Mouse (Mus musculus) MEL (cell line): ENCODE data around the gene Hnrnph3. TPM values are rescaled to one million over a fixed set of nuclear protein-coding genes. Genes with fewer than 3 reads are reported as not detected.

Experiments used
- DNase-seq: peaks from one replicate; pipeline ENCODE4 v3.0.0; 2011; ENCODE audit warnings: low read depth, low spot score
- H3K27ac ChIP-seq: 2 replicates; pipeline ENCODE4 v1.5.1; 2012; ENCODE audit warnings: low read depth, mild to moderate bottlenecking, control low read depth, low read length, moderate library complexity; ENCODE audit not compliant: control insufficient read depth
- H3K27me3 ChIP-seq, 2 experiments: fragments of 150-350 bp in 1 of 2; sonication (generic) in 1 of 2; 2 replicates each; pipeline ENCODE4 v1.6.1; 2012; ENCODE audit warnings: low read length in 2 of 2, mild to moderate bottlenecking in 2 of 2, improper control_type of control experiment in 1 of 2, moderate library complexity in 1 of 2; ENCODE audit not compliant: insufficient read depth in 2 of 2, control insufficient read depth in 1 of 2
- H3K36me3 ChIP-seq, 2 experiments: 2 replicates each; pipeline ENCODE4 v1.6.1; 2012 to 2014; ENCODE audit warnings: low read length in 2 of 2, improper control_type of control experiment in 1 of 2, inconsistent platforms in 1 of 2, mild to moderate bottlenecking in 1 of 2; ENCODE audit not compliant: insufficient read depth in 2 of 2, control insufficient read depth in 1 of 2
- H3K4me1 ChIP-seq, 2 experiments: fragments of 150-350 bp in 1 of 2; sonication (generic) in 1 of 2; 2 replicates each; pipeline ENCODE4 v1.6.1; 2012; ENCODE audit warnings: low read length in 2 of 2, improper control_type of control experiment in 1 of 2, mild to moderate bottlenecking in 1 of 2; ENCODE audit not compliant: insufficient read depth in 2 of 2, control insufficient read depth in 1 of 2
- H3K4me3 ChIP-seq, 2 experiments: fragments of 150-350 bp in 1 of 2; sonication (generic) in 1 of 2; 2 replicates each; pipeline ENCODE4 v1.5.1; 2012; ENCODE audit warnings: low read depth in 2 of 2, low read length in 2 of 2, mild to moderate bottlenecking in 2 of 2, moderate library complexity in 2 of 2, control low read depth in 1 of 2, improper control_type of control experiment in 1 of 2; ENCODE audit not compliant: control insufficient read depth in 1 of 2, insufficient read depth in 1 of 2
- H3K79me2 ChIP-seq: 2 replicates; pipeline ENCODE4 v1.6.1; 2012; ENCODE audit warnings: mild to moderate bottlenecking, low read length, moderate library complexity; ENCODE audit not compliant: control insufficient read depth, poor library complexity, insufficient read depth
- H3K9ac ChIP-seq: 2 replicates; pipeline ENCODE4 v1.6.1; 2012; ENCODE audit warnings: low read depth, mild to moderate bottlenecking, control low read depth, low read length, moderate library complexity; ENCODE audit not compliant: control insufficient read depth, poor library complexity, severe bottlenecking
- H3K9me3 ChIP-seq: fragments of 150-350 bp; sonication (generic); replicated peaks from 2 replicates; pipeline ENCODE4 v1.6.1; 2012; ENCODE audit warnings: mild to moderate bottlenecking, low read length, improper control_type of control experiment, moderate library complexity; ENCODE audit not compliant: insufficient read depth
- BHLHE40 ChIP-seq: IDR thresholded peaks from 2 replicates; pipeline ENCODE4 v1.6.1; 2012; ENCODE audit warnings: low read depth, mild to moderate bottlenecking, inconsistent platforms, low read length, improper control_type of control experiment, borderline replicate concordance
- CHD1 ChIP-seq: IDR thresholded peaks from 2 replicates; pipeline ENCODE4 v1.6.1; 2012; ENCODE audit warnings: low read depth, mild to moderate bottlenecking, inconsistent platforms, low read length, improper control_type of control experiment
- CTCF ChIP-seq, 3 experiments: IDR thresholded peaks in 2 of 3; conservative IDR thresholded peaks in 1 of 3; 2 replicates each; pipeline ENCODE4 v1.5.1; 2011 to 2012; ENCODE audit warnings: low read length in 3 of 3, low read depth in 2 of 3, mild to moderate bottlenecking in 2 of 3, improper control_type of control experiment in 1 of 3, inconsistent platforms in 1 of 3, mixed read lengths in 1 of 3, moderate library complexity in 1 of 3; ENCODE audit not compliant: control insufficient read depth in 1 of 3, insufficient read depth in 1 of 3, poor library complexity in 1 of 3, severe bottlenecking in 1 of 3
- ELF1 ChIP-seq: IDR thresholded peaks from 2 replicates; pipeline ENCODE4 v1.6.1; 2014; ENCODE audit warnings: low read depth, mild to moderate bottlenecking, inconsistent platforms, low read length, improper control_type of control experiment, moderate library complexity
- ETS1 ChIP-seq: IDR thresholded peaks from 2 replicates; pipeline ENCODE4 v1.6.1; 2012; ENCODE audit warnings: low read depth, mild to moderate bottlenecking, inconsistent platforms, low read length, improper control_type of control experiment, moderate library complexity
- GATA1 ChIP-seq: IDR thresholded peaks from 2 replicates; pipeline ENCODE4 v1.6.1; 2011; ENCODE audit warnings: low read depth, low read length, improper control_type of control experiment
- HCFC1 ChIP-seq: IDR thresholded peaks from 2 replicates; pipeline ENCODE4 v1.6.1; 2012; ENCODE audit warnings: low read depth, mild to moderate bottlenecking, inconsistent platforms, low read length, improper control_type of control experiment, moderate library complexity
- JUND ChIP-seq: IDR thresholded peaks from 2 replicates; pipeline ENCODE4 v1.6.1; 2011; ENCODE audit warnings: low read depth, mild to moderate bottlenecking, improper control_type of control experiment, low read length
- KAT2A ChIP-seq: conservative IDR thresholded peaks from 2 replicates; pipeline ENCODE4 v1.6.1; 2012; ENCODE audit warnings: low read depth, low read length, improper control_type of control experiment, inconsistent platforms
- MAZ ChIP-seq: IDR thresholded peaks from 2 replicates; pipeline ENCODE4 v1.6.1; 2012; ENCODE audit warnings: low read depth, mild to moderate bottlenecking, inconsistent platforms, low read length, improper control_type of control experiment
- MEF2A ChIP-seq: IDR thresholded peaks from 2 replicates; pipeline ENCODE4 v1.6.1; 2014; ENCODE audit warnings: low read depth, mild to moderate bottlenecking, inconsistent platforms, low read length, improper control_type of control experiment; ENCODE audit not compliant: poor library complexity, insufficient replicate concordance, severe bottlenecking; ENCODE audit errors: extremely low read depth
- MXI1 ChIP-seq: IDR thresholded peaks from 2 replicates; pipeline ENCODE4 v1.6.1; 2011; ENCODE audit warnings: mild to moderate bottlenecking, low read depth, low read length, improper control_type of control experiment
- MYB ChIP-seq: IDR thresholded peaks from 2 replicates; pipeline ENCODE4 v1.6.1; 2011; ENCODE audit warnings: mild to moderate bottlenecking, low read depth, low read length, improper control_type of control experiment
- MYC ChIP-seq: IDR thresholded peaks from 2 replicates; pipeline ENCODE4 v1.6.1; 2011; ENCODE audit warnings: low read depth, mild to moderate bottlenecking, low read length, improper control_type of control experiment, moderate library complexity
- NELFE ChIP-seq: IDR thresholded peaks from 2 replicates; pipeline ENCODE4 v1.6.1; 2011; ENCODE audit warnings: low read depth, low read length, improper control_type of control experiment
- NRF1 ChIP-seq: IDR thresholded peaks from 2 replicates; pipeline ENCODE4 v1.6.1; 2014; ENCODE audit warnings: low read depth, mild to moderate bottlenecking, inconsistent platforms, low read length, improper control_type of control experiment, moderate library complexity; ENCODE audit not compliant: poor library complexity, insufficient read depth, severe bottlenecking
- POLR2A ChIP-seq, 2 experiments: IDR thresholded peaks; 2 replicates each; pipeline ENCODE4 v1.6.1; 2011 to 2012; ENCODE audit warnings: low read length in 2 of 2, mild to moderate bottlenecking in 2 of 2, control low read depth in 1 of 2, improper control_type of control experiment in 1 of 2, low read depth in 1 of 2, moderate library complexity in 1 of 2; ENCODE audit not compliant: control insufficient read depth in 1 of 2, insufficient read depth in 1 of 2, poor library complexity in 1 of 2
- POLR2AphosphoS5 ChIP-seq: IDR thresholded peaks from 2 replicates; pipeline ENCODE4 v1.6.1; 2012; ENCODE audit warnings: low read depth, borderline replicate concordance, mild to moderate bottlenecking, inconsistent platforms, low read length, moderate library complexity, mixed read lengths
- RAD21 ChIP-seq: IDR thresholded peaks from 2 replicates; pipeline ENCODE4 v1.6.1; 2011; ENCODE audit warnings: mild to moderate bottlenecking, low read depth, low read length, improper control_type of control experiment
- RCOR1 ChIP-seq: IDR thresholded peaks from 2 replicates; pipeline ENCODE4 v1.6.1; 2012; ENCODE audit warnings: low read depth, mild to moderate bottlenecking, inconsistent platforms, low read length, improper control_type of control experiment
- SMC3 ChIP-seq: IDR thresholded peaks from 2 replicates; pipeline ENCODE4 v1.6.1; 2011; ENCODE audit warnings: low read depth, low read length, improper control_type of control experiment
- TAL1 ChIP-seq: IDR thresholded peaks from 2 replicates; pipeline ENCODE4 v1.6.1; 2012; ENCODE audit warnings: mild to moderate bottlenecking, inconsistent platforms, low read length, moderate library complexity, mixed read lengths
- TBP ChIP-seq: IDR thresholded peaks from 2 replicates; pipeline ENCODE4 v1.8.0; 2011; ENCODE audit warnings: low read depth, low read length, improper control_type of control experiment
- TCF12 ChIP-seq: IDR thresholded peaks from 2 replicates; pipeline ENCODE4 v1.6.1; 2014; ENCODE audit warnings: low read depth, mild to moderate bottlenecking, inconsistent platforms, low read length, improper control_type of control experiment, moderate library complexity
- USF2 ChIP-seq, 2 experiments: IDR thresholded peaks; 2 replicates each; pipeline ENCODE4 v1.6.1; 2011 to 2012; ENCODE audit warnings: improper control_type of control experiment in 2 of 2, low read length in 2 of 2, borderline replicate concordance in 1 of 2, inconsistent platforms in 1 of 2, low read depth in 1 of 2, mild to moderate bottlenecking in 1 of 2; ENCODE audit not compliant: insufficient read depth in 1 of 2
- ZNF384 ChIP-seq: IDR thresholded peaks from 2 replicates; pipeline ENCODE4 v1.6.1; 2012; ENCODE audit warnings: low read depth, mild to moderate bottlenecking, inconsistent platforms, low read length, improper control_type of control experiment
- polyA plus RNA-seq, 2 experiments: library from polyadenylated mRNA; stranded (reverse) in 1 of 2; unstranded in 1 of 2; fragments of >175 nt in 1 of 2; fragments of >200 nt in 1 of 2; gene quantifications; 2 replicates each; pipeline versions ENCODE4 v1.2.1 to v1.2.4; 2012; ENCODE audit warnings: low replicate concordance in 2 of 2, low read depth in 1 of 2; ENCODE audit not compliant: insufficient read length in 2 of 2, insufficient read depth in 1 of 2, missing spikeins in 1 of 2
- total RNA-seq: library from RNA; depleted of rRNA; stranded (reverse); fragments of 300-350 nt; gene quantifications from 2 replicates; pipeline ENCODE4 v1.2.3, GENCODE M21; 2012

Hnrnph3 gene
- total and polyA plus RNA-seq, 3 experiments, result 11.5 to 62.4 TPM; not detected in 1

DNA sequence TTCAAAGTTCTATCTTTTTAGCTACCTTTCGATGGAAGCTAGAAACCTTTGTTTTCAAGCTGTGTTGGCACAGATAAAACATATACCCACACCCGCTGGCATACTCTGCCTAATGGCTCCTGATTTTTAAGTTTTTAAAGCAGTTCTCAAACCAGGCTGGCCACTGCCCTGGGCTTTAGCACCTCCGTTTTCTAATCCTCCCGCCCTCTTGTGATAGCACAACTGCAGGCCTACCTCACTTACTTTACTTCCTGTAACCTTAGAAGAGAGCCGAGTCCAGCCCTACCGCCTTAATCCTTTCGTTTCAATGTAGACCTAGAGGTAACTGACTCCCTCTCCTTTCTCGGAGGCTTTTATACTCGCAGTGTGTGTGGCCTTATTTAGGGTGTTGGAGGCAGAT is 20.8 kb downstream of the Hnrnph3 start:
- no peak for TF ChIP-seq GATA1
- no peak for TF ChIP-seq SMC3
- TF ChIP-seq CHD1, result no peak
- TF ChIP-seq MAZ, result no peak
- TF ChIP-seq CTCF (IDR thresholded peaks at IDR 0.05 in 2 of 3, conservative IDR thresholded peaks at IDR 0.05 in 1 of 3; ENCODE audit: control insufficient read depth in 1 of 3, insufficient read depth in 1 of 3, low read depth in 2 of 3, low read length in 3 of 3, poor library complexity in 1 of 3, severe bottlenecking in 1 of 3), result no peak
- TF ChIP-seq MXI1, result no peak
- no peak for TF ChIP-seq TBP
- TF ChIP-seq POLR2A (IDR thresholded peaks at IDR 0.05; ENCODE audit: control insufficient read depth in 1 of 2, insufficient read depth in 1 of 2, low read depth in 1 of 2, low read length in 2 of 2, poor library complexity in 1 of 2), result no peak
- no peak for TF ChIP-seq NELFE
- no peak for TF ChIP-seq MYC
- no peak for TF ChIP-seq RAD21
- TF ChIP-seq HCFC1, result no peak
- no peak for TF ChIP-seq ETS1
- TF ChIP-seq ZNF384, result no peak
- TF ChIP-seq TAL1, result no peak
- no peak for TF ChIP-seq JUND
- TF ChIP-seq, all 39 proteins: peak for 0
- no peak for DNase-seq
- Histone ChIP-seq H3K27ac (no peak overlapping the region), H3K9ac (no peak overlapping the region), H3K36me3 (peaks cover 0 to 2% of the 10 kb centered on the region in 2 experiments; a peak in 1 of 4 replicates), H3K4me3 (no peak overlapping the region), H3K79me2 (no peaks in the 10 kb centered on the region), H3K27me3 (no peaks in the 10 kb centered on the region), H3K4me1 (no peaks in the 10 kb centered on the region), H3K9me3 (no peaks in the 10 kb centered on the region)

DNA sequence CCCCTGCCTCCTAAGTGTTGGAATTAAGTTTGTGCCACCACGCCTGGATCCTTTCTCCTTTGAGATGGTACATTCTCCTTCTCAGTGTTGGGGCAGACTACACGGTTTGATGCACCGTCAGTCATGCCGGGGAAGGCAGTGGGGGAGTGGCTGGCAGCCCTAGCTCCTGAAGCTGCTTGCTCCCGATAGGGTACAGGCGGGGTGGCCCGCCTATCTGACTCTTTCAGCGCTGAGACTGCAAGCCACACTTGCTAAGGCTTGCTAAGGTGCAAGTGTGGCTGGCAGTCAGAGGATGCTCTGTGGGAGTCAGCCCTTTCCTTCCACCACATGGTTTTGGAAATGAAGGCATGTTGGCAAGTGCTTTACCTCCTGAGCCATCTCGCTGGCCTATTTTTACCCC is 23.4 kb downstream of the Hnrnph3 start:
- no peak overlapping the region for H3K9ac ChIP-seq
- no peak overlapping the region for H3K27ac ChIP-seq
- DNase-seq, result no peak
- peaks cover 0 to 2% of the 10 kb centered on the region in 2 experiments; a peak in 1 of 4 replicates for H3K36me3 ChIP-seq
- H3K27me3 ChIP-seq, result no peaks in the 10 kb centered on the region
- H3K4me1 ChIP-seq, result no peaks in the 10 kb centered on the region
- TF ChIP-seq RCOR1 (no peak), POLR2AphosphoS5 (no peak), MEF2A (no peak), NRF1 (no peak), TCF12 (no peak), MYB (no peak), BHLHE40 (no peak), ZNF384 (no peak), TAL1 (no peak), RAD21 (no peak), KAT2A (no peak), ELF1 (no peak), CTCF (IDR thresholded peaks at IDR 0.05 in 2 of 3, conservative IDR thresholded peaks at IDR 0.05 in 1 of 3; ENCODE audit: control insufficient read depth in 1 of 3, insufficient read depth in 1 of 3, low read depth in 2 of 3, low read length in 3 of 3, poor library complexity in 1 of 3, severe bottlenecking in 1 of 3) (no peak), JUND (no peak), USF2 (IDR thresholded peaks at IDR 0.05; ENCODE audit: borderline replicate concordance in 1 of 2, insufficient read depth in 1 of 2, low read depth in 1 of 2, low read length in 2 of 2) (no peak)
- H3K4me3 ChIP-seq, result no peak overlapping the region
- no peaks in the 10 kb centered on the region for H3K9me3 ChIP-seq
- H3K79me2 ChIP-seq, result no peaks in the 10 kb centered on the region
